Mouse (Mus musculus): ENCODE data around the gene Vmn2r105.

Gene Vmn2r105

DNA sequence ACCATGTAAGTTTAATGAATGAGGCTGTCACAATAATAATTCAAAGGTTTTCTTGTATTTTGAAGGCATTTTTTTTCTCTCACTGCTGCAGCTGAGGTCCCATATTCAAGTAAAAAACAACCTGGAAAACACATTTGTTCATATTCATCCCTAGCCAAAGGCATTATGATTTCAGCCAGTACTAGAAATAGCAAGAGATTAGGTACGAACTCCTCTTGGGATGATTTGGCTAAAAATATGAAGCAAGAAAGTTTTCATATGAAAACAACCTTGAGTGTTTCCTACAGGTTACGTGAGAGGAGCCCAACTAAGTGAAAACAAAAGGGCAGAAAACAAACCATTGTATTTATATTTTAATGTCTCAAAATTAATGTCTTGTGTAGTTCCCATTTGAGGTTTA lies at the start of gene Vmn2r105:
Gene Vmn2r105, minus strand, starts transcription at position 101 of the 400 bp plus-strand sequence.
- no peak for DNase-seq (ENCODE audit: low spot score in 2 of 2)

DNA sequence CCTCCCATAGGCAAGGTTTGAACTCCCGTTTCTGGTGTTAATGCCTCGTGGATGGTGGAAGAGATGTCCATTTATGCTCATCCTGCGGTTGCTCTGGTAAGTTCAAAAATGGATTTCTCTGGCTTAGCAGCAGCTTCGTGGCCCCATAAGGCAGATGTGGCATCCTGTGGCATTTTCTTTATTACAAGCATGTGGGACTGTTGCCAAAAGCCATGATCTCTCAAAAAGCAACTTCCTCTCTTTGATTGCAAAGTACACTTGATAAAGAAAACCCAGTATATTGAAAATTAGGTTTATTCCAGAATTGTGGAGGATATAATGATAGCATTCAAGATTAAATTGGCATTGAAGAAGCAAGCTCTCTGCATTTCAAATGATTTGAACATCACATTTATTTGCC lies 20.7 kb upstream of the Vmn2r105 start:
- no peak for DNase-seq (ENCODE audit: low spot score in 2 of 2)

DNA sequence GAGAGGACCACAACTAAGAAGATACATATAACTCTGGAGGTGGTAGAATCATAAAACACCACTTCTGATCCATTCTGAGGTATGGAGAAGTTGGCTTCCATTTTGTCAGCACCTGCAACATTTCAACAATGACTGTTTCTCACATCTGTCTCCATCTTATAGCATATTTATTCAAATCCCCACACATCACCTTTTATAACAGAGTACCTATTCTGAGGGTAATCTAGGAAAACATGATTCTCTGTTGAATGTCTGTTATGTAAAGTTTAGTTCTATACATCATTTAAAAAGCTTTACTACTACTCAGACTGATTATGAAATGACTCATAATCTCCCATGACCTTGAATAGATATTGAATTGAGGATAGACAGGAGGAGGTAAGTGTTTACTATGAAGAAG lies 51.9 kb downstream of the Vmn2r105 start, which contains the start of gene Fpr-rs6:
Gene Fpr-rs6, minus strand, starts transcription at position 101 of the 400 bp plus-strand sequence.
- DNase-seq (ENCODE audit: low spot score in 2 of 2) = no peak

All from spleen, postnatal 4 days (tissue).